Mouse (Mus musculus) liver, embryonic 14.5 days (tissue): Measurements from ENCODE around the gene Cbx4.

Experiments
- CTCF ChIP-seq: IDR thresholded peaks from 2 replicates; pipeline ENCODE4 v1.5.1; 2016; ENCODE audit warnings: antibody characterized with exemption, low read depth, control low read depth
- EP300 ChIP-seq: IDR thresholded peaks from 2 replicates; pipeline ENCODE4 v1.6.1; 2016; ENCODE audit warnings: antibody characterized with exemption, low read depth

- TF ChIP-seq CTCF (no peak), EP300 (no peak)
These were observed 9.4 kb upstream of the Cbx4 start for GRCm38 (mm10) chr11:119095441-119095840.
